8 mouse cellular contexts compared by ENCODE assay signal in the genomic region with DNA sequence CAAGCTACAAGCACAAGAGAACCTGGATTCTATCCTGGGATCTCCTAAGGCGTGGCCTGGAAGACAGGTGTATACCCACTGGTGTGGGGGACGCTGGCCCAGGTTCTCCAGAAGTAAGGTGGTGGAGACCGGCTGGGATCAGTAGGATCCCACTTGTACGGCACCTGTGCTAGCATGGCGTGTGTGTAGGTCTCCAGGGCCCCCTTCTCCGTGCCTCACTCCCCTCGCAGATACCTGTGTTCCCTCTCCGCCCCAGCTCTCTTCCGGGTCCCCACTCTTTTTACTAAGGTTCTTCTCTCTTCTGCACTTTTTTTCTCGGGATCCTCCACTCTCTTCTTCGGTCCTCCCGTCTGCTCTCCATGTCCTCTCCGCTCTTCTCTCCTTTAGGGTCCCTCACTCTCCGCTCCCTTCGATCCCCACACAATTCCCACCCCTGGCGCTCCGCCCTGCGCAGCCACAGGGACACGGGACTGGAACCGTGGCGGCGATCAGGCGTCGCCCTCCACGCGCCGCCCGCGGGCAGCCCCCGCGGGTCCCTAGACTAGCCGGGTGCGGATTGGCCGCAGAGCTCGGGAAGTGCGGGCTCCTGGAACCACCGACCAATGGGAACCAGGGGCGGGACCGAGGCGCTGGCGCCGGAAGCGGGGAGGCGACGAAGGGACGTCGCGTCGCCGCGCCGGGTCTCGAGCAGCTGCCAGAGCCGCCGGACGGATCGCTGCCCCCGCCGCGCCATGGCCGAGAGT. TPM values are rescaled to one million over a fixed set of nuclear protein-coding genes. Genes with fewer than 3 reads are reported as not detected.
A peak's percentile ranks its signal among the peaks of the same experiment; 100 is the strongest.
DNase-seq lines count a peak whose midpoint lies in the region; ATAC-seq and TF ChIP-seq lines count a peak whose summit lies in the region.

A gene (plus strand): TSS at position 627 of the 743 bp plus-strand sequence.

- TF ChIP-seq RAD21 in MEL (IDR thresholded peaks at IDR 0.05; ENCODE audit: low read depth, low read length): no peak

- no peaks in the 10 kb centered on the region for H3K27me3 ChIP-seq in MEL (ENCODE audit: control insufficient read depth in 1 of 2, insufficient read depth in 2 of 2, low read length in 2 of 2)
- no peaks in the 10 kb centered on the region for H3K27me3 ChIP-seq in neural tube, embryonic 15.5 days (replicated peaks)

- H3K36me3 ChIP-seq in MEL (ENCODE audit: control insufficient read depth in 1 of 2, insufficient read depth in 2 of 2, low read length in 2 of 2): peaks cover 6 to 12% of the 10 kb centered on the region in 2 experiments
- peaks cover 29% of the 10 kb centered on the region for H3K36me3 ChIP-seq in neural tube, embryonic 15.5 days

- peak within 1 kb of the TSS; percentile 89 for H3K9ac ChIP-seq in MEL (ENCODE audit: control insufficient read depth, low read depth, low read length, poor library complexity, severe bottlenecking)
- H3K9ac ChIP-seq in neural tube, embryonic 15.5 days (replicated peaks): peak within 1 kb of the TSS; percentile 97

- H3K27ac ChIP-seq in MEL (ENCODE audit: control insufficient read depth, low read depth, low read length): peak within 1 kb of the TSS; percentile 52
- H3K27ac ChIP-seq in layer of hippocampus, adult 2 months: peak within 1 kb of the TSS; percentile 96
- H3K27ac ChIP-seq in neural tube, embryonic 15.5 days (replicated peaks): peak within 1 kb of the TSS; percentile 87

- peak within 1 kb of the TSS; percentile 86 to 88 for H3K4me3 ChIP-seq in MEL (ENCODE audit: control insufficient read depth in 1 of 2, insufficient read depth in 1 of 2, low read depth in 2 of 2, low read length in 2 of 2)
- H3K4me3 ChIP-seq in layer of hippocampus, adult 2 months: peak within 1 kb of the TSS; percentile 83
- H3K4me3 ChIP-seq in lung, adult 2 months (replicated peaks; ENCODE audit: extremely low read depth, low read depth, low read length): peak within 1 kb of the TSS; percentile 92
- H3K4me3 ChIP-seq in neural tube, embryonic 15.5 days (replicated peaks): peak within 1 kb of the TSS; percentile 87

- peaks cover 20% of the 10 kb centered on the region for H3K79me2 ChIP-seq in MEL (ENCODE audit: control insufficient read depth, insufficient read depth, low read length, poor library complexity)

- peak; percentile 99 for ATAC-seq in neural tube, embryonic 15.5 days (ENCODE audit: low FRiP score)

- peak; percentile 92 for DNase-seq in MEL (ENCODE audit: low read depth, low spot score)
- peak; percentile 93 for DNase-seq in cerebellum, adult 8-10 months
- peak; percentile 88 for DNase-seq in forelimb bud, embryonic 11.5 days (ENCODE audit: low read depth, low spot score)
- peak; percentile 97 for DNase-seq in heart, postnatal 4 days
- peak; percentile 93 to 96 for DNase-seq in layer of hippocampus, adult 2 months (ENCODE audit: low spot score in 2 of 2)
- peak; percentile 93 for DNase-seq in lung, adult 2 months
- DNase-seq in testis, postnatal 10 days (ENCODE audit: low spot score): peak; percentile 94

- TF ChIP-seq POLR2A in MEL (IDR thresholded peaks at IDR 0.05; ENCODE audit: control insufficient read depth in 1 of 2, insufficient read depth in 1 of 2, low read depth in 1 of 2, low read length in 2 of 2, poor library complexity in 1 of 2): peak; percentile 97
- TF ChIP-seq POLR2A in lung, adult 2 months (IDR thresholded peaks at IDR 0.05; ENCODE audit: borderline replicate concordance, extremely low read depth, low read depth, low read length): peak; percentile 80

- 0 out of 6 replicates have a peak, but pooled peaks of 1 of the 3 experiments have one; percentile 0 for TF ChIP-seq CTCF in MEL (IDR thresholded peaks at IDR 0.05 in 2 of 3, conservative IDR thresholded peaks at IDR 0.05 in 1 of 3; ENCODE audit: control insufficient read depth in 1 of 3, insufficient read depth in 1 of 3, low read depth in 2 of 3, low read length in 3 of 3, poor library complexity in 1 of 3, severe bottlenecking in 1 of 3)
- TF ChIP-seq CTCF in layer of hippocampus, adult 2 months (conservative IDR thresholded peaks at IDR 0.05): 0 out of 2 replicates have a peak, but pooled peaks have one; percentile 2
- no peak for TF ChIP-seq CTCF in lung, adult 2 months (IDR thresholded peaks at IDR 0.05; ENCODE audit: insufficient read depth, low read length)

- H3K4me2 ChIP-seq in neural tube, embryonic 15.5 days: peak within 1 kb of the TSS; percentile 84

- no peaks in the 10 kb centered on the region for H3K9me3 ChIP-seq in MEL (replicated peaks; ENCODE audit: insufficient read depth, low read length)
- H3K9me3 ChIP-seq in neural tube, embryonic 15.5 days (replicated peaks): no peaks in the 10 kb centered on the region

- TF ChIP-seq EP300 in MEL (IDR thresholded peaks at IDR 0.05; ENCODE audit: low read depth in 1 of 2, low read length in 2 of 2): no peak

- peaks cover 8 to 10% of the 10 kb centered on the region in 2 experiments for H3K4me1 ChIP-seq in MEL (ENCODE audit: control insufficient read depth in 1 of 2, insufficient read depth in 2 of 2, low read length in 2 of 2)
- peaks cover 7% of the 10 kb centered on the region for H3K4me1 ChIP-seq in lung, adult 2 months (ENCODE audit: control insufficient read depth, insufficient read depth, low read length)
- H3K4me1 ChIP-seq in neural tube, embryonic 15.5 days: peaks cover 30% of the 10 kb centered on the region

- WGBS in lung, adult 2 months: under 1% methylated on average over 61 of the region's 61 CpGs
- under 1% methylated on average over 61 of the region's 61 CpGs for WGBS in neural tube, embryonic 15.5 days

TF ChIP-seq in MEL, 35 proteins besides CTCF, POLR2A, EP300 and RAD21 (continues in another document):
- TF ChIP-seq ZC3H11A (IDR thresholded peaks at IDR 0.05; ENCODE audit: low read depth, low read length): no peak
- TF ChIP-seq USF2 (IDR thresholded peaks at IDR 0.05; ENCODE audit: borderline replicate concordance in 1 of 2, insufficient read depth in 1 of 2, low read depth in 1 of 2, low read length in 2 of 2): no peak
- TF ChIP-seq USF1 (IDR thresholded peaks at IDR 0.05; ENCODE audit: low read depth, low read length): 0 out of 2 replicates have a peak, but pooled peaks have one; percentile 28
- peak; percentile 90 for TF ChIP-seq SIN3A (IDR thresholded peaks at IDR 0.05; ENCODE audit: low read length)
- TF ChIP-seq E2F4 (IDR thresholded peaks at IDR 0.05; ENCODE audit: borderline replicate concordance, low read depth, low read length): no peak
- peak; percentile 67 for TF ChIP-seq MAZ (IDR thresholded peaks at IDR 0.05; ENCODE audit: low read depth, low read length)
- TF ChIP-seq MYC (IDR thresholded peaks at IDR 0.05; ENCODE audit: low read depth, low read length): peak; percentile 59; the same call in 1 of the 2 replicates
- TF ChIP-seq JUND (IDR thresholded peaks at IDR 0.05; ENCODE audit: low read depth, low read length): no peak
- TF ChIP-seq TCF12 (IDR thresholded peaks at IDR 0.05; ENCODE audit: low read depth, low read length): no peak
- TF ChIP-seq ELF1 (IDR thresholded peaks at IDR 0.05; ENCODE audit: low read depth, low read length): peak; percentile 51; the same call in 1 of the 2 replicates
- TF ChIP-seq POLR2AphosphoS5 (IDR thresholded peaks at IDR 0.05; ENCODE audit: borderline replicate concordance, low read depth, low read length): no peak
- no peak for TF ChIP-seq GATA1 (IDR thresholded peaks at IDR 0.05; ENCODE audit: low read depth, low read length)
- TF ChIP-seq CHD2 (IDR thresholded peaks at IDR 0.05; ENCODE audit: low read length): no peak
- no peak for TF ChIP-seq MYB (IDR thresholded peaks at IDR 0.05; ENCODE audit: low read depth, low read length)
- no peak for TF ChIP-seq GABPA (IDR thresholded peaks at IDR 0.05; ENCODE audit: low read depth, low read length)
- TF ChIP-seq ZMIZ1 (IDR thresholded peaks at IDR 0.05; ENCODE audit: low read depth, low read length): peak; percentile 74
- TF ChIP-seq NELFE (IDR thresholded peaks at IDR 0.05; ENCODE audit: low read depth, low read length): peak; percentile 94
- TF ChIP-seq RCOR1 (IDR thresholded peaks at IDR 0.05; ENCODE audit: low read depth, low read length): no peak
- no peak for TF ChIP-seq ZKSCAN1 (IDR thresholded peaks at IDR 0.05; ENCODE audit: low read depth, low read length)
- no peak for TF ChIP-seq BHLHE40 (IDR thresholded peaks at IDR 0.05; ENCODE audit: borderline replicate concordance, low read depth, low read length)
- TF ChIP-seq HCFC1 (IDR thresholded peaks at IDR 0.05; ENCODE audit: low read depth, low read length): peak; percentile 79
- no peak; the same call in 1 of the 2 replicates for TF ChIP-seq KAT2A (conservative IDR thresholded peaks at IDR 0.05; ENCODE audit: low read depth, low read length)
- peak; percentile 53; the same call in 1 of the 2 replicates for TF ChIP-seq TBP (IDR thresholded peaks at IDR 0.05; ENCODE audit: low read depth, low read length)
- TF ChIP-seq ETS1 (IDR thresholded peaks at IDR 0.05; ENCODE audit: low read depth, low read length): no peak
- 0 out of 2 replicates have a peak, but pooled peaks have one; percentile 35 for TF ChIP-seq UBTF (IDR thresholded peaks at IDR 0.05; ENCODE audit: borderline replicate concordance, insufficient read depth, low read depth, low read length)
- TF ChIP-seq MAX (IDR thresholded peaks at IDR 0.05; ENCODE audit: low read length): peak; percentile 77
- TF ChIP-seq MAFK (IDR thresholded peaks at IDR 0.05; ENCODE audit: borderline replicate concordance, low read depth, low read length): no peak
- TF ChIP-seq MXI1 (IDR thresholded peaks at IDR 0.05; ENCODE audit: low read depth, low read length): peak; percentile 92
- TF ChIP-seq CHD1 (IDR thresholded peaks at IDR 0.05; ENCODE audit: low read depth, low read length): 0 out of 2 replicates have a peak, but pooled peaks have one; percentile 55
- peak; percentile 89 for TF ChIP-seq POLR2AphosphoS2 (IDR thresholded peaks at IDR 0.05; ENCODE audit: low read length)
- no peak for TF ChIP-seq SMC3 (IDR thresholded peaks at IDR 0.05; ENCODE audit: low read depth, low read length)
- TF ChIP-seq TAL1 (IDR thresholded peaks at IDR 0.05; ENCODE audit: low read length): no peak
- TF ChIP-seq NRF1 (IDR thresholded peaks at IDR 0.05; ENCODE audit: insufficient read depth, low read depth, low read length, poor library complexity, severe bottlenecking): 0 out of 2 replicates have a peak, but pooled peaks have one; percentile 49

RNA-seq across cellular contexts. Expression of the gene that starts here (rescaled TPM):
- total RNA-seq in MEL (2012; rRNA removed): 135 and 142 TPM in 2 replicates
- polyA plus RNA-seq in MEL (2012; ENCODE audit: insufficient read depth in 1 of 2, insufficient read length in 2 of 2, low read depth in 1 of 2, low replicate concordance in 2 of 2, missing spikeins in 1 of 2): 100 to 1,000 TPM in 1 of 2 experiments, not detected in 1; 318 TPM
- 100 to 1,000 TPM; 151 to 152 TPM for total RNA-seq in heart, postnatal 4 days (2021)
- 100 to 1,000 TPM; 193 to 200 TPM for total RNA-seq in layer of hippocampus, adult 2 months (2021)
- 94.0 and 106 TPM in 2 replicates for polyA plus RNA-seq in lung, adult 2 months (2012; rRNA removed)
- polyA plus RNA-seq in neural tube, embryonic 15.5 days (2015; fragmentation: Nextera tagmentation; extraction: Ambion mirVana): 400 and 433 TPM in 2 replicates

Comparison
In these comparisons a context has a peak if more than half of its experiments do, and no peak if none do; other contexts are left out.
1. Peak in every context shown above with its lines: DNase-seq, ATAC-seq, H3K4me3 ChIP-seq and H3K27ac ChIP-seq.